Mouse (Mus musculus): ENCODE results near the gene Gm3633.
"Not testable (repeated sequence)": the region's sequence is repeated elsewhere in the genome, so short reads cannot be mapped to it uniquely, and the experiment has no call there.

The Gm3633 gene

GRCm38 (mm10) chr14:42641817-42642216, at the start of gene Gm3633:
TSS of gene Gm3633 (minus strand) at chr14:42641917.
- DNase-seq: not testable (repeated sequence)

- not testable (repeated sequence) for DNase-seq
These were observed 13.9 kb upstream of the Gm3633 start, which contains the start of gene Gm10378 for GRCm38 (mm10) chr14:42655638-42656037. TSS of gene Gm10378 (plus strand) at chr14:42655938.

- DNase-seq: not testable (repeated sequence)
These were observed 41.9 kb downstream of the Gm3633 start, which contains the start of gene Gm17124 for GRCm38 (mm10) chr14:42599782-42600181. TSS of gene Gm17124 (minus strand) at chr14:42599882.
